Mouse (Mus musculus): Measurements from ENCODE around the gene Ripply3. TPM values are rescaled to one million over a fixed set of nuclear protein-coding genes. Genes with fewer than 3 reads are reported as not detected.

The Ripply3 gene
- polyA plus RNA-seq, 1 experiment: 0.47 TPM

GRCm38 (mm10) chr16:94315215-94315614 lies 13.0 kb upstream of the Ripply3 start:
- Histone ChIP-seq H3K27ac (ENCODE audit: insufficient read depth, low read depth, low read length) (no peak overlapping the region), H3K4me1 (ENCODE audit: control insufficient read depth, insufficient read depth, insufficient read length, low read length) (peaks cover 9% of the 10 kb centered on the region; the same call in 1 of the 2 replicates), H3K4me3 (ENCODE audit: low read depth, low read length) (no peak overlapping the region), H3K36me3 (ENCODE audit: control insufficient read depth, insufficient read depth, low read length) (no peaks in the 10 kb centered on the region), H3K27me3 (ENCODE audit: control insufficient read depth, insufficient read depth, low read length) (no peaks in the 10 kb centered on the region)
- no peak for TF ChIP-seq CTCF (IDR thresholded peaks at IDR 0.05; ENCODE audit: extremely low read depth, insufficient read length, insufficient replicate concordance, low read depth, low read length)
- no peak for TF ChIP-seq POLR2A (IDR thresholded peaks at IDR 0.05; ENCODE audit: low read depth, low read length)
- 13% methylated on average over 1 of the region's 1 CpGs for WGBS

- Histone ChIP-seq H3K27me3 (ENCODE audit: control insufficient read depth, insufficient read depth, low read length) (no peaks in the 10 kb centered on the region), H3K4me3 (ENCODE audit: low read depth, low read length) (no peak overlapping the region), H3K27ac (ENCODE audit: insufficient read depth, low read depth, low read length) (peak overlapping the region; percentile 74), H3K36me3 (ENCODE audit: control insufficient read depth, insufficient read depth, low read length) (no peaks in the 10 kb centered on the region), H3K4me1 (ENCODE audit: control insufficient read depth, insufficient read depth, insufficient read length, low read length) (peaks cover 9% of the 10 kb centered on the region; the same call in 1 of the 2 replicates)
- TF ChIP-seq POLR2A (IDR thresholded peaks at IDR 0.05; ENCODE audit: low read depth, low read length) (no peak), CTCF (IDR thresholded peaks at IDR 0.05; ENCODE audit: extremely low read depth, insufficient read length, insufficient replicate concordance, low read depth, low read length) (no peak)
- 13% methylated on average over 5 of the region's 5 CpGs for WGBS
These were observed 10.5 kb upstream of the Ripply3 start for GRCm38 (mm10) chr16:94317752-94318151.

- 82% methylated on average over 5 of the region's 5 CpGs for WGBS
- H3K4me1 ChIP-seq (ENCODE audit: control insufficient read depth, insufficient read depth, insufficient read length, low read length): peaks cover 9% of the 10 kb centered on the region; the same call in 1 of the 2 replicates
These were observed 8.0 kb upstream of the Ripply3 start for GRCm38 (mm10) chr16:94320223-94320622.

GRCm38 (mm10) chr16:94323681-94324080 lies 4.5 kb upstream of the Ripply3 start:
- TF ChIP-seq POLR2A (IDR thresholded peaks at IDR 0.05; ENCODE audit: low read depth, low read length) (no peak), CTCF (IDR thresholded peaks at IDR 0.05; ENCODE audit: extremely low read depth, insufficient read length, insufficient replicate concordance, low read depth, low read length) (no peak)
- no peak overlapping the region for H3K4me3 ChIP-seq (ENCODE audit: low read depth, low read length)
- H3K4me1 ChIP-seq (ENCODE audit: control insufficient read depth, insufficient read depth, insufficient read length, low read length): peaks cover 2% of the 10 kb centered on the region
- 78% methylated on average over 5 of the region's 5 CpGs for whole genome bisulfite sequencing
- H3K36me3 ChIP-seq (ENCODE audit: control insufficient read depth, insufficient read depth, low read length): no peaks in the 10 kb centered on the region
- H3K27me3 ChIP-seq (ENCODE audit: control insufficient read depth, insufficient read depth, low read length): 0 out of 2 replicates have a peak, but pooled peaks cover 9% of the 10 kb centered on the region
- H3K27ac ChIP-seq (ENCODE audit: insufficient read depth, low read depth, low read length): no peak overlapping the region

More at GRCm38 (mm10) chr16:94320223-94320622, 8.0 kb upstream of the Ripply3 start:
- Histone ChIP-seq H3K36me3 (ENCODE audit: control insufficient read depth, insufficient read depth, low read length) (no peaks in the 10 kb centered on the region), H3K4me3 (ENCODE audit: low read depth, low read length) (no peak overlapping the region), H3K27me3 (ENCODE audit: control insufficient read depth, insufficient read depth, low read length) (no peaks in the 10 kb centered on the region), H3K27ac (ENCODE audit: insufficient read depth, low read depth, low read length) (no peak overlapping the region)
- TF ChIP-seq POLR2A (IDR thresholded peaks at IDR 0.05; ENCODE audit: low read depth, low read length) (no peak), CTCF (IDR thresholded peaks at IDR 0.05; ENCODE audit: extremely low read depth, insufficient read length, insufficient replicate concordance, low read depth, low read length) (no peak)

- no peaks in the 10 kb centered on the region for H3K36me3 ChIP-seq (ENCODE audit: control insufficient read depth, insufficient read depth, low read length)
- TF ChIP-seq CTCF (IDR thresholded peaks at IDR 0.05; ENCODE audit: extremely low read depth, insufficient read length, insufficient replicate concordance, low read depth, low read length) (no peak), POLR2A (IDR thresholded peaks at IDR 0.05; ENCODE audit: low read depth, low read length) (no peak)
These were observed 2.2 kb upstream of the Ripply3 start for GRCm38 (mm10) chr16:94326008-94326407.

GRCm38 (mm10) chr16:94328881-94329867 lies 954 bp downstream of the Ripply3 start:
- TF ChIP-seq POLR2A (IDR thresholded peaks at IDR 0.05; ENCODE audit: low read depth, low read length) (no peak), CTCF (IDR thresholded peaks at IDR 0.05; ENCODE audit: extremely low read depth, insufficient read length, insufficient replicate concordance, low read depth, low read length) (0 out of 2 replicates have a peak, but pooled peaks have one; percentile 1)
- H3K27ac ChIP-seq (ENCODE audit: insufficient read depth, low read depth, low read length): no peak overlapping the region
- peaks cover 2% of the 10 kb centered on the region for H3K4me1 ChIP-seq (ENCODE audit: control insufficient read depth, insufficient read depth, insufficient read length, low read length)
- H3K27me3 ChIP-seq (ENCODE audit: control insufficient read depth, insufficient read depth, low read length): 0 out of 2 replicates have a peak, but pooled peaks cover 9% of the 10 kb centered on the region
- H3K36me3 ChIP-seq (ENCODE audit: control insufficient read depth, insufficient read depth, low read length): no peaks in the 10 kb centered on the region
- H3K4me3 ChIP-seq (ENCODE audit: low read depth, low read length): peak overlapping the region; percentile 66
- WGBS: 23% methylated on average over 25 of the region's 25 CpGs

More at GRCm38 (mm10) chr16:94326008-94326407, 2.2 kb upstream of the Ripply3 start:
- no peak overlapping the region for H3K27ac ChIP-seq (ENCODE audit: insufficient read depth, low read depth, low read length)
- peaks cover 2% of the 10 kb centered on the region for H3K4me1 ChIP-seq (ENCODE audit: control insufficient read depth, insufficient read depth, insufficient read length, low read length)
- 0 out of 2 replicates have a peak, but pooled peaks cover 9% of the 10 kb centered on the region for H3K27me3 ChIP-seq (ENCODE audit: control insufficient read depth, insufficient read depth, low read length)
- WGBS: 88% methylated on average over 3 of the region's 3 CpGs
- H3K4me3 ChIP-seq (ENCODE audit: low read depth, low read length): no peak overlapping the region

DNA sequence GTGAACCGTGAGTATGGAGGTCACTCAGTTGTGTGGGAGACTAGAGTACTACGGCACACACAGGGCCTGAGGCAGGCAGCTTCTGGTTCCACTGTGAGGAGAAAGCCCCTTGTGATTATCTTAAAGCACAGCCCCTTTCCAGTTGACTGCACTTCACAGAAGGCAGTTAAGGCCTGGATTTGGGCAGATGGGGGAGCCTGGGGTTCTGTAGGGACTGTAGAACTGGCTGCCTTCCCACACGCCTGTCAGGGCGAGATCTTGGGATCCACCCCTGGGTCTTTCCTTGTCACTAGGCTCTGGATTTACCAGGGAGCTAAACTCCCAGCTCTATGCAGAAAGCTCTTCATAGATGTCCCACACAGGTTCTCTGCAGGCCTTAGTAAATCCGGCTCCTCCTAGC lies 2.2 kb downstream of the Ripply3 start:
- 0 out of 2 replicates have a peak, but pooled peaks cover 9% of the 10 kb centered on the region for H3K27me3 ChIP-seq (ENCODE audit: control insufficient read depth, insufficient read depth, low read length)

More for the DNA sequence above, 2.2 kb downstream of the Ripply3 start:
- Histone ChIP-seq H3K4me3 (ENCODE audit: low read depth, low read length) (no peak overlapping the region), H3K27ac (ENCODE audit: insufficient read depth, low read depth, low read length) (no peak overlapping the region), H3K36me3 (ENCODE audit: control insufficient read depth, insufficient read depth, low read length) (no peaks in the 10 kb centered on the region), H3K4me1 (ENCODE audit: control insufficient read depth, insufficient read depth, insufficient read length, low read length) (peaks cover 2% of the 10 kb centered on the region)
- TF ChIP-seq CTCF (IDR thresholded peaks at IDR 0.05; ENCODE audit: extremely low read depth, insufficient read length, insufficient replicate concordance, low read depth, low read length): no peak
- no peak for TF ChIP-seq POLR2A (IDR thresholded peaks at IDR 0.05; ENCODE audit: low read depth, low read length)
- WGBS: 91% methylated on average over 5 of the region's 5 CpGs
